Mouse (Mus musculus): ENCODE measurements around the gene Krt7. TPM values are rescaled to one million over a fixed set of nuclear protein-coding genes. Genes with fewer than 3 reads are reported as not detected.

The Krt7 gene
- total RNA-seq, 2 experiments from 2014 or later = 0.22 to 0.39 TPM

DNA sequence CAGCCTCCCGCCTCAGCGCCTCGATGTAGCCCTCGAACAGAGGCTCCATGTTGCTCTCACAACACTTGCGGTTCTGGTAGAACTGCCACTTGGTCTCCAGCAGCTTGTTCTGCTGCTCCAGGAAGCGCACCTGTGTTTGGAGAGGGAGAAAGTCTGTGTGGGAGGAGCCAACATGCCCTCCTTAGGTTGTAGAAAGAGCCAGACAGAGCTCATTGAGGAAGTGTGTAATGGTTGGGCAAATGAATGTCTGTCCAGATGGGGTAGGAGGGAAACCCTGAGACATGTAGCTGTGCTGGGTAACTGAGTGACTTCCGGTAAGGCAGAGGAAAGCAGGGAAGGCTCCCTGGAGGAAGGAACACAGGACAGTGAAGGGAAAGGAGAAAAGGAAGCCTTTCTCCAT, 25.8 kb downstream of the Krt7 start:
- DNase-seq (ENCODE audit: low spot score in 2 of 2) = no peak

DNA sequence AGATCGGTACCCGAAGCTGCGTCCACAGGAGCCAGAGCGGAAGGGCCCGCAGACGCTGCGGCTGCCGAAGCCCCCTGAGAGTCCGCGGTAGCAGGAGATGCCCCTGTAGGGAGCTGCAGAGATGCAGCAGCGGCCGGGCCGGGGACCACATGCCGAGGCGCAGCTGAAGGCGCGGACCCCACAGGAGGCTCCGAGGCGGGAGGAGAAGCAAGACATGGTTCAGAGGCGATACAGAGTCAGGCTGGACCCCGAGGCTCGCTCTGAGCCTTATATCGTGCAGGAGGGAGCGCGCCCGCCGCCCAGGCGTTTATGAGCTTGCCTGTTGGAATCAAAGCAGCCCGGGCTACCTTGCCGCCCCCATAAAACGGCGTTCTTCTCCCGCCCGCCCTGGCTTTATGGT, 27.7 kb downstream of the Krt7 start, which contains the start of gene Krt87:
TSS of gene Krt87 (minus strand) at position 250 of the 400 bp plus-strand sequence.
- DNase-seq (ENCODE audit: low spot score in 2 of 2) = no peak

DNA sequence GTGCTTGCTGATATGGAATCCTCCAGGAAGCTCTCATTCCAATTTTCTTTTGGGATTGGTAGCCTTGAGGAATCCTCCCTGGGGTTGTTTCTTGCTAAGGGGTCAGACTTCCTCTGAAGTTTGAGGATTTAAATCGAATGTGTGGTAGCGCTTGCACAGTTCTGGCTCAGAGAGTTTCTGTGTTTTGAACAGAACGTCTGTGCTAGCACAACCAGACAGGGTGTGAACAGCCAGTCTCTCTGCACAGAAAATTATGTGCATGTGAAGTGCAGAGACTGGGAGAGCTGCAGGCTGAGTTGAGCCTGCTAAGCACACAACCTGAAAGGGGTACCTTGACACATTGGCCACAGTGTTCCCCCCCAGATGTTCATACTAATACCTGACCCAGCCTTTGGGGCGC, 30.0 kb downstream of the Krt7 start:
- no peak for DNase-seq (ENCODE audit: low spot score in 2 of 2)

DNA sequence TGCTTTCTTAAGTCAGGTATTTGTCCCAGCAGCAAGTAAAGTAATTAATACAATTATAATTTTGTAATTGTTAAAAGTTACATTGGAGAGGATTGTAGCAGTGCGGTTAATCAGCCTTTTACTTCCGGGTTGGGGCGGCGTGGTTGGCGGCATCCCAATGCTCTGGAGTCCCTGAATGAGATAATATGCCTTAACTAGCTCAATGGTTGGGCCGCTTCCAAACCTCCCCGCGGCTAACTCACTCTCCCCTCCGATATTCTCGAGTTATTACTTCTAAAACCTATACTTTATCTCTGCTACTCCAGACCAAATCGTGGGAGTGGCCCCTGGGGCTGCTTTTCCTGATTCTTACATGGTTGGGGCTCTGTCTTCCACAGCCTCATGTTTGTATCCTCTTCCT, 35.7 kb downstream of the Krt7 start:
- peak; percentile 43 to 52 for DNase-seq (ENCODE audit: low spot score in 2 of 2)

DNA sequence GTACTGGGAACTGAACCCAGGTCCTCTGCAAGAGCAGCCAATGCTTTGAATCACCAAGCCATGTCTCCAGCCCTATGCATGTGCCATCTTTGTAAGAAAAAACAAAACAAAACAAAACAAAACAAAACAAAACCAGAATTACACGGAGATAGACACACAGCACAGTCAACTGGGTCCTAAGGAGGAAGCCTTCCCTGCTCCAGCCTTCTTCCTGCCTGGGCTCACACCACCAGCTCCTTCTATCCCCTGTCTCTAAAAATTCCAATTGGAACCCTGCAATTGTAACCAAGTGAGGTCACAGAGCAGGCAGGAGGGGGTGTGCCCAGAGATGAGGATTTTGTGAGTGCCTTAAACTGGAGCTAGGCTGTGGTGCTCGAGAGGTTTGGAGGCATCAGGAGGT, 36.6 kb downstream of the Krt7 start, which contains the start of gene Krt88:
TSS of gene Krt88 (plus strand) at position 301 of the 400 bp plus-strand sequence.
- DNase-seq (ENCODE audit: low spot score in 2 of 2) = no peak

DNA sequence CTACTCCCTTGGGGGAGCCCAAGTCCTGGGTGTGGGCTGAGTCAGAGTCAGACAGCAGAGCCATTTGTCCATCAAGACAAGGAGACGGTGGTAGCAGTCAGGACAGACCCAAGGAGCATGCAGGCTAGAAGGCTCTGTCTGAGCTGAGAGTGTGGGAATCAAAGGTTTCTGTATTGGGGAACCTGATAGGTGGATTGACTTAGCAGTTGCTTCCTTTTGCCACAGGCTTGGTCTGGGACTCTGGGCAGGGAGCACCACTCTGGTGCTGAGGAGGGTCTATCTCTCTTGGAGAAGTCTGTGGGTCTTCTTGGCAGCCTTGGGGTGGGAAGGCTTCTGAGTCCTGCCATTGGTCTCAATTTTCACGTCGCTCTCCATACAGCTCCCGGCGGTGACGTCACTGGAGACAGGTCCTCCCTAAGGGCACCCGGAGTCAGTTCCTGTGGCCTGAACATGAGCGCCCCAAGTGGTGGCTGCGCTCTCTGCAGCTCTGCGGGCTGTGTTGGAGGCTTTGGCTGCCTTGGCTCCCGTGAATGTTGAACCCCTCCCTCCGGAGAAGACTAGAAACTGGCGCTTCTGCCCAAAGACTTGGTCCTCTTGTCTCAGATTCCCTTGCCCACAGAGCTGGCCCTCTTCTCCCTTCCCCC, 42.4 kb downstream of the Krt7 start:
- DNase-seq (ENCODE audit: low spot score in 2 of 2) = peak; percentile 67 to 80

DNA sequence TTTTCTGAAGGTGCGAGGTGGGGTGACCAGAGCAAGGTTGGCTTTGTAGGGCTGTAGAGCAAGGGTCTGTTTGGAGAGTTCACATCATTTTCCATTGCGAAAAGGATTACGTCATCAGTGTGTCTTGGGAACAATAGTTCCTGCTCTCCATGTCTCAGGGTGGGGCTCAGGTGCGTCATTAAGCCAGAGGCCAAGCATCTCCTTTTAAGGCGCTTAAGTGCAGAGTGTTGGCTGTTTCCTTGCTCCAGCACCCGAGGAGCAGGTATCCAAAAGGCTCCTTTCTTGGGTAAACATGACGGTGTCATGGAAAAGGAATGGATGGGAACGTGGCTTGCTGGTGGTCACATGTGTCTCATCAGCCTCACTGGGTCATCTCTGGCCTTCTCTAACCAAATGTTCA, 43.9 kb downstream of the Krt7 start:
- DNase-seq (ENCODE audit: low spot score in 2 of 2) = no peak

DNA sequence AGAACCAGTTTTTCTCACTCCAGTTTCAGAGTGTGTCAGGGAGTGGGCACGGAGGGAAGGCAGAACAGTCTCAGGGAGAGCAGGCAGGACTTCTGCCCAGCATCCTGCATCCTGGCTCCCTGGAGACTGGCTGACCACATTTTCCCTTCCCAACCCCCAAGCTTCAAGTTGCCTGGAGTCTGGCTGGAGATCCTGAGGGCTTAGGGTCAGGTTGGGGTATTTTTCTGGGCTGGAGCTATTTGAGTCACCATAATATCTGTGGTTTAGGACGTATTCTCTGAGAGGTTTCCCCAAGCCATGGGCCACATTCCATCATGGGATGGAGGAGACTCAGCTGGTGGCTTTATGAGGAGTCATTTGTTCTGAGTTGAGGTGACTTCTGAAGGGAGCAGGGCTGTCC, 44.4 kb downstream of the Krt7 start:
- no peak for DNase-seq (ENCODE audit: low spot score in 2 of 2)

DNA sequence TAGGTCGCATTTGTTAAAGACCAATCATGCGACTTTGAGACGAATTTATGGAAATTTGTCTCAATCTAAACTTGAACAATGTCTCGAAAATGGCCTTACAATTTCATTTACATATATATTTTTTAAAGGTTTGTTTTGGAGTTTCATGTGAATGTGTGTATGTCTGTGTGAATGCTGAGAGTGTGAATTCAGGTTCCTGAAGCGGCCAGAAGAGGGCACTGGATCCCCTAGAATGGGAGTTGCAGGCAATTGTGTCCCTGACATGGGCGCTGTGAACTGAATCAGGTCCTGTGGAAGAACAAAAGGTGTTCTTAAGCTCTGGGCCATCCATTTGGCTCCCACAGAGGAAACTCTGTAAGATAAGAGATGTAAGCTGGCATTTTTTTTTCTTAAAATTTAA, 45.0 kb downstream of the Krt7 start:
- DNase-seq (ENCODE audit: low spot score in 2 of 2) = no peak

DNA sequence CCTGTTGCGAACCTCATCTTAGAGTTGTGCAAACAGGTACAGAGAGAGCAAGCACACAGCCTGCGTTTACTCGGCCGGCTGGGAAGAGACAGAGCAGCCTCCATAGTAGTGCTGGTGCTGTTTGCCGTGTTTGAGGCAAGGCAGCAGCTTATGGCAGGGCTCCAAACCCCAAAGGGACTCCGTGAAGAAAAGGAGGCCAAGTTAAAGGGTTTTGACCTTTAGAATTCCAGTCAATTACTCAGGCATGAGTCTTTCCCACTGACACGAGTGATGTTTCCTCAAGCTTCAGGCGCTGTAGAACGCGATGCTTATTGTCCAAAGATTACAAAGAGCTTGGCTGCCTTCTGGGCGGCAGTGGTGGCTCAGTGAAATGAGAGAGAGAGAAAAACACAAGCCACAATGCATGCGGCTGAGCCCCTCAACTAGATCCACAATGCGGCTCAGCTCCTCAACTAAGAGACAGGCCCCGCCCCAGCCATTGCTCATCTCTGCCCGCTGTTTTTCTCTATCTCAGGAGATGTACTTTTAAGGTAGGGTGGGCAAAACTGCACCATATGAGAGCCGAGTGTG, 47.6 kb downstream of the Krt7 start:
- DNase-seq (ENCODE audit: low spot score in 2 of 2) = no peak

DNA sequence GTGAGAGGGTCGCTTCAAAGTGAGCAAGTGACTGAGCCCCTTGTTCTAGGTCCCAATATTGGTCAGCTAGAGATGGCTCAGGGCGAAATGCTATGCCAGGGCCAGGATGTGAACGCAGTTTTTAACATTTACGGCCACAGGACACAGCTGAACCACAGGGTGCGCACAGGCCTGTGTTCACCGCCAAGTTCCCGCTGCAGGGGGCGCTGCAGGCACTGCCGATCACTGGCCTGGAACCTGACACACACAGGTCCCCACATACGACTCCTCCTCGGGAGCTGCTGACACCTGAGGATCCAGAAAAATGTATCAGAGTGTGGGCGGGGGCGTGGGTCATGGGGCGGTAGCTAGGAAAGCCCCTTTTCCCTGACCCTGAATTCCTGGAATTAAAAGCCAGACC, 48.4 kb downstream of the Krt7 start:
- no peak for DNase-seq (ENCODE audit: low spot score in 2 of 2)

DNA sequence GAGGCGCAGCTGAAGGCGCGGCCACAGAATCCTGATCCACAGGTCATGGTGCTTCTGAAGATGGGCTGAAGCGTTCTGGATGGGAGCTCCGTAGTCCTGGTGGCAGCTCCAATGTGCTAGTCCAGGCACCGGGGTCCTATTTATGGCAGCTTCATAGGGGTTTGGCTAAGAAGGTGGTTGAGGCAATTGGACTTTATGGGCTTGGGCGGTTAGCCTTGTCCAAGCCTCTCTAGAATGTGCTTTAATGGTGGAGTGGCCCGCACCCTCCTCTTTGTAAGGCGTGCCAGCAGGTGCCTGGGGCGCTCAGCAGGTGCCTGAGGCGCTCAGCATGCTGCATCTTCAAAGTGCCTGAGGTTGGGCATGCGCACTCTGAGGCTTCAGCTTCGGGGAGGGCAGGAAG, 52.8 kb downstream of the Krt7 start, which contains the start of gene Krt81:
TSS of gene Krt81 (minus strand) at position 101 of the 400 bp plus-strand sequence.
- no peak for DNase-seq (ENCODE audit: low spot score in 2 of 2)

DNA sequence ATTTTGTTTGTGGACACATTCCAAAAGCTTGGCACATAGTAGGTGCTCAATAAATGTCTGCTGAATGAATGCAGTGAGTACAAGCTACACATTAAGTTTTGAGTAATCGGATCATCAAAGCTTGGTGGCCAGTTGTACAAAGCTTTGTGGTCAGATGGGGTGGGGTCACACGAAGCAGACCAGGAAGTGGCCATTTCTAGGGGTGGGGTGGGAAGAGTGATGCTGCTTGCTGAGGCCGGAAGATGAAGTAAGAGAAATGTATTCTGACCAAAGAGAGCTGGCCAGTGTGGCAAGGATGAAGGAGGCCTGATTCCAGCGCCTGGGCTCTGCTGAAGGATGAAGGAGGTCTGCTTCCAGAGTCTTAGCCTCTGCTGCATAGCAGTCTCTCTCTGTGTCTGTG, 58.2 kb downstream of the Krt7 start:
- DNase-seq (ENCODE audit: low spot score in 2 of 2) = no peak

DNA sequence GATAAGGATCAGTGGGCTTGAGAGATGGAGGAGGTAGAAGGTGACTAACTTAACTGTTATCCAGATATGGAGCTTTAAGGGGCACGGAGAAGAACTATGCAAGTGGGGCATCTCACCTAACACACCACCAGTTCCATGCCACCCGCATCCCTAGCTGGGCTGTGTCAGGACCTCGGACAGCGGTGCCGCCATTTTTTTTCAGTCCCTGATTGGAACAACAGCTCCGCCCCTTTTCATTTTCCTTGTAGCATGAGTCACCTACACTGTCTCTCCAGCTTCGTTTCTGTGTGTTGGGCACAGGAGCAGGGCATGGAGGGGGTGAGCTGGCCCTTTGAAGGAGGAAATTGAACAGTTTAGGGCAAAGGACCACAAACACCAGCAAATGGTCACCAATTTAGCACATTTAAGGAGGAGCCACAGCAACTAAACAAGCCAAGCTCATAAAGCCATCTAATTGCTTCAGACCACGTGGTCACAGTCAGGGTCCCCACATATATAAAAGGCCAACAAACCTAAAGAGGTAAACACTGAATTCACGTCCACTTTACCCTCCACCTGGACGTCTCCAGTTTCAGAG, 62.2 kb downstream of the Krt7 start, which contains the start of gene Krt86:
TSS of gene Krt86 (plus strand) at position 527 of the 577 bp plus-strand sequence.
- DNase-seq (ENCODE audit: low spot score in 2 of 2) = peak in 1 of 2 experiments; percentile 35

DNA sequence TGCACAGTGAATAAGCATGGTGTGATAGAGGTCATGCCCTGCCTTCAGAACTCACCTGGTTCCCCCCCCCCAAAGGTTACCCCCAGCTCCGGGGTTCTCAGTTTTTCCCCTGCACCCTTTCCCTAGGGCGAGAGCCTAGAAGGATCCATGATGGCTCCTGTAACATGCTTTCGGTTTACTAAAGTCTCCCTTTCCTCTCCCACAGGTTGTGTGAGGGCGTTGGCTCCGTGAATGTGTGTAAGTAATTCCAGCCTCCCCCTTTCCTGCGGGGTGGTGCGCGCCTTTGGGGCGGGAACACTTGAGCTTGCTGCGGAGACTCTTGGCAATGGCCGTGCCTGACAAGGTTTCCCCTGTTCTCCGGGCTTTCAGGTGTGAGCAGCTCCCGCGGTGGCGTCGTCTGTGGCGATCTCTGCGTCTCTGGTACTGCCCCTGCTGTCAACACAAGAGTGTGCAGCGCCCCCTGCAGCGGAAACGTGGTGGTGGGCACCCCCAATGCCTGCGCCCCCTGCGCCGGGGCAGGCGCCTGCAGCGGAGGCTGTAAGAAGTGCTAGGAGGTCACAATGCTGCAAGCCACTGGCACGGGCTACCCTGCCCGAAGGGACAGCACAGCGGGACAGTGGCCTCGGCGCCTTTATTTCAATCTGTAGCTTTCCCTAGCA, 68.3 kb downstream of the Krt7 start:
- peak; percentile 35 to 47 for DNase-seq (ENCODE audit: low spot score in 2 of 2)

DNA sequence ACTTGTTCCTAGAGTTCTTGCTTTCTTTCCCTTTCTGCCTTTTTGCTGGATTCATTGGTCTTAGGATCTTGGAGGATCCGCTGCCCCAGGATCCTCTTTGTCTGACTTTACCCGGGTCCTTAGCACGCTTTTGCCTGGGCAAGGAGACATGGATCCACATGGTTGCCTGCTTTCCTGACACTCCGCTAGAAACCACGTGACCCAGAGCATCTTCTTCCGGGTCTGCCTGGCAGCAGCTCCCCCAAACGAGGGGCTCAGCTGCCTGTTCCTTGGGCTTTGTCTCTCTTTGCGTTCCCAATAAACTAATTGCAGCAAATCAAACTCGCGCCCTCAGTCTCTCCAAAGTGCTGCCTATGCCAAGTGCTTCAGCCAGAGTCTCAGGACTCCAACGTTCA, 68.8 kb downstream of the Krt7 start:
- no peak for DNase-seq (ENCODE audit: low spot score in 2 of 2)

Small RNA genes lying within 50 kb of the gene (microRNA-seq; reads per million reads assigned to microRNA genes)
- gene Mir1941 = 0.85 reads per million

Other genes starting within 250 kb of the Krt7 start
- 10 to 100 TPM; 16.2 to 17.0 TPM for gene Acvr1b, start 237.0 kb upstream of the Krt7 start, total RNA-seq (2021)
- 10 to 100 TPM; 14.1 to 14.7 TPM for gene Grasp, start 186.9 kb upstream of the Krt7 start, total RNA-seq (2021)
- 10 to 100 TPM; 25.3 to 26.0 TPM for gene Nr4a1, start 156.8 kb upstream of the Krt7 start, total RNA-seq (2021)
- 10 to 100 TPM; 24.8 to 25.8 TPM for gene Atg101, start 126.8 kb upstream of the Krt7 start, total RNA-seq (2021)
- under 1 TPM in 1 of 2 experiments, not detected in 1; 0.59 TPM for gene 6030408B16Rik, start 117.8 kb upstream of the Krt7 start, total RNA-seq (2021)
- 1 to 10 TPM; 2.7 to 3.4 TPM for gene Krt80, start 40.9 kb upstream of the Krt7 start, total RNA-seq (2021)
- gene Krt87, start 27.8 kb downstream of the Krt7 start, total RNA-seq (2021) = under 1 TPM; 0.13 to 0.15 TPM
- not detected for gene Krt88, start 36.7 kb downstream of the Krt7 start, total RNA-seq (2021)
- gene Krt81, start 52.7 kb downstream of the Krt7 start, total RNA-seq (2021) = not detected
- gene Krt86, start 62.4 kb downstream of the Krt7 start, total RNA-seq (2021) = not detected
- under 1 TPM in 1 of 2 experiments, not detected in 1; 0.21 TPM for gene Krt83, start 80.5 kb downstream of the Krt7 start, total RNA-seq (2021)
- under 1 TPM in 1 of 2 experiments, not detected in 1; 0.36 TPM for gene Gm49425, start 106.2 kb downstream of the Krt7 start, total RNA-seq (2021)
- gene Krt84, start 121.8 kb downstream of the Krt7 start, total RNA-seq (2021) = not detected
- gene Krt82, start 139.6 kb downstream of the Krt7 start, total RNA-seq (2021) = not detected
- gene Krt90, start 151.9 kb downstream of the Krt7 start, total RNA-seq (2021) = not detected
- under 1 TPM in 1 of 2 experiments, not detected in 1; 0.08 TPM for gene Krt75, start 162.9 kb downstream of the Krt7 start, total RNA-seq (2021)
- gene Gm5414, start 217.1 kb downstream of the Krt7 start, total RNA-seq (2021) = not detected
- not detected for gene Gm5478, start 236.3 kb downstream of the Krt7 start, total RNA-seq (2021)